Mouse (Mus musculus): ENCODE results near the gene Stmnd1. TPM values are rescaled to one million over a fixed set of nuclear protein-coding genes. Genes with fewer than 3 reads are reported as not detected.
A peak's percentile ranks its signal among the peaks of the same experiment; 100 is the strongest.
"Not testable (repeated sequence)": the region's sequence is repeated elsewhere in the genome, so short reads cannot be mapped to it uniquely, and the experiment has no call there.

Gene Stmnd1
- polyA plus RNA-seq, 1 experiment from 2014 or later, result 0.86 TPM

DNA sequence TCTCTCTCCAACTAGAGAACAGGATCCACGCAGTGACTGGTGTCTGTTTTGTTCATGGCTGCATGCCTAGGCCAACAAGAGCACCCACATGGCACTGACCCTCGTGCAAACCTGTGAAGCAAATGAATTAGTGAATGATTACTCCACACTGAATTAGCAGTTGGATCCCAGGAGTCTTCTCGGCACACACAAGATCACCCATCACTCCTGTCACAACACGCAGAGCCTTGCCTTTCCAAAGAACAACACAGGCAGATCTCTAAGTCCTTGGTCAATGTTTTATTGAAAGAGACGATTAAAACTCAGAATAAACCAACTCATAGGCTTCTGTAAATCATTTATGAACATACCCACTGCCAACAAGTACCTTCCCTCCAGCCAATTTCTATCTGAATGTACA is 39.7 kb downstream of the Stmnd1 start:
- no peak overlapping the region for H3K27ac ChIP-seq (replicated peaks; ENCODE audit: low read depth, low read length)
- H3K27me3 ChIP-seq (replicated peaks; ENCODE audit: control insufficient read depth, insufficient read depth, low read length), result no peaks in the 10 kb centered on the region
- H3K36me3 ChIP-seq (ENCODE audit: control insufficient read depth, insufficient read depth, low read length), result no peaks in the 10 kb centered on the region
- 76% methylated on average over 5 of the region's 5 CpGs for WGBS
- DNase-seq (ENCODE audit: low spot score) (no peak), ATAC-seq (ENCODE audit: low read depth) (no peak)
- H3K4me3 ChIP-seq (ENCODE audit: low read depth, low read length), result no peak overlapping the region
- H3K4me1 ChIP-seq (ENCODE audit: control insufficient read depth, insufficient read depth, low read length), result no peaks in the 10 kb centered on the region
- H3K4me2 ChIP-seq (ENCODE audit: low read depth, low read length), result no peak overlapping the region
- H3K9ac ChIP-seq (ENCODE audit: low read depth, low read length), result no peak overlapping the region
- 0 out of 2 replicates have a peak, but pooled peaks cover 3% of the 10 kb centered on the region for H3K9me3 ChIP-seq (ENCODE audit: control insufficient read depth, low read length)

DNA sequence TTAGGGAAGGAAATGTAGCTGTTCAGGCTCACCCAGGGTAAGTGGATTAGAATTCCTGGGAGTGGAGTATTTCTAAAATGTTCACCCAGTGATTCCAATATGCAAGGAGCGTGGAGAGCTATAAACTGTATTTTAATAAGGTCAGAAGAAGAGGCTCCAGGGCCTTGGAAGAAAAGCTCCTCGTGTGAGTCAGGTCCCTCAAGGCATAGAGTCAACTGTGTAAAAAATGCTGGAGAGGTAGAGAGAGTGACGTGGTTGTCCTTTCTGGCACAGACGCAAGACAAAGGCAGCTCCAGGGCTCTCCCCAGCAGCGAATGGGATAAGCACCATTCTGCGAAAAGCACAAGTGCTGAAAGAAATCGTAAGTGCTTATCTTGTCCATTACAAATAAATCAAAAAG is 41.6 kb downstream of the Stmnd1 start:
- 0 out of 2 replicates have a peak, but pooled peaks cover 3% of the 10 kb centered on the region for H3K9me3 ChIP-seq (ENCODE audit: control insufficient read depth, low read length)
- no peaks in the 10 kb centered on the region for H3K27me3 ChIP-seq (replicated peaks; ENCODE audit: control insufficient read depth, insufficient read depth, low read length)
- ATAC-seq (ENCODE audit: low read depth), result no peak
- H3K4me2 ChIP-seq (ENCODE audit: low read depth, low read length), result no peak overlapping the region
- no peaks in the 10 kb centered on the region for H3K36me3 ChIP-seq (ENCODE audit: control insufficient read depth, insufficient read depth, low read length)
- no peak overlapping the region for H3K27ac ChIP-seq (replicated peaks; ENCODE audit: low read depth, low read length)
- H3K9ac ChIP-seq (ENCODE audit: low read depth, low read length), result no peak overlapping the region
- H3K4me3 ChIP-seq (ENCODE audit: low read depth, low read length), result no peak overlapping the region
- WGBS, result 78% methylated on average over 7 of the region's 7 CpGs
- DNase-seq (ENCODE audit: low spot score), result no peak
- H3K4me1 ChIP-seq (ENCODE audit: control insufficient read depth, insufficient read depth, low read length), result no peaks in the 10 kb centered on the region

DNA sequence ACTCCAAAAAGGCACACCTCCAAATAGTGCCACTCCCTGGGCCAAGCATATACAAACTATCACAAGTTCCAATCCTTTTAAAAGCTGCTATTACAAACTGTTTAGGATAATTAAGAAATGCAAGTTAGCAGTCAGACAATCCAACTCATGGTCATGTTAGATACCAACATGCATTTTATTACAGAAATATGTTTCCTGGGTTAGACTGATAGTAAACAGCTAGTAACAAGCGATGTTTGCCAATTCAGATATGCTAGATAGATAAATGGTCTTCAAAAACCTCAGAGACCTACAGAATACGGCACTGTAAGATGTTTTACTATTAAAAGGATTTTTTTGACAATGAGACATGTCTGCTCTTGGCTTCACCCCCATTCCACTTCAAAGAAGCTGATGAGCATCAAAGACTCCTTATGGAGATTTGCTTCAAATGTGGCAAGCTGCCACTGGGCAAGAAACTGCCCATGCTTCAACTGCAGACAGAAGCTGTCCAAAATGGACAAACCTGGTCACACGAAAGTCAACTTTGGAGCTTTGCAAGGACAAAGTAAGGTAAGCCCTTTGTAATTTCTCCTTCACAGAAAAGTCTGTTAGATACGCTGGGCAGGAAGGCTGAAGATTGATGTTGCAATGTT is 52.9 kb downstream of the Stmnd1 start:
- no peak for ATAC-seq (ENCODE audit: low read depth)
- 75% methylated on average over 4 of the region's 4 CpGs for WGBS
- H3K4me1 ChIP-seq (ENCODE audit: control insufficient read depth, insufficient read depth, low read length), result no peaks in the 10 kb centered on the region

DNA sequence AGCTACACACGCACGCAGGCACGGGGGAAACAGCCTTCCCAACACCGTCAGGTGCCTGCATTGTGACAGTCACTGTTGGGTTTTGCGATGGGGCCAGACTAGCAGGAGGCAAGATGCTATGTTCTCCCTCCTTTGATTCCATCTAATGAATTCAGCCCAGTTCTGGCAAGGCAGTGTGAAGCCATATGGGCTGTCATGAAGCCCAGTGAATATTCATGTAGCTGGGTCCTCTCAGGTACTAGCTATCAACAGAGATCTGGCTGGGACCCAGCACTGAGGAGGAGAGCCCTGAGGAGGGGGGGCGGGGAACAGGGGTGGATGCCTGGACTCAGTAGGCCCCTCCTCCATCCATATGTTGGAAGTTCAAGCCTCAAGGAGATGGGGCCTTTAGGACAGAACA is 61.5 kb downstream of the Stmnd1 start:
- peaks cover 10% of the 10 kb centered on the region; the same call in 1 of the 2 replicates for H3K9me3 ChIP-seq (ENCODE audit: control insufficient read depth, low read length)
- no peaks in the 10 kb centered on the region for H3K36me3 ChIP-seq (ENCODE audit: control insufficient read depth, insufficient read depth, low read length)
- H3K27me3 ChIP-seq (replicated peaks; ENCODE audit: control insufficient read depth, insufficient read depth, low read length), result no peaks in the 10 kb centered on the region
- no peak for DNase-seq (ENCODE audit: low spot score)
- no peak overlapping the region for H3K27ac ChIP-seq (replicated peaks; ENCODE audit: low read depth, low read length)
- no peak overlapping the region for H3K4me3 ChIP-seq (ENCODE audit: low read depth, low read length)
- H3K4me1 ChIP-seq (ENCODE audit: control insufficient read depth, insufficient read depth, low read length), result no peaks in the 10 kb centered on the region
- WGBS, result 78% methylated on average over 6 of the region's 6 CpGs
- no peak for ATAC-seq (ENCODE audit: low read depth)
- no peak overlapping the region for H3K9ac ChIP-seq (ENCODE audit: low read depth, low read length)
- no peak overlapping the region for H3K4me2 ChIP-seq (ENCODE audit: low read depth, low read length)

More for the DNA sequence above, 52.9 kb downstream of the Stmnd1 start:
- Histone ChIP-seq H3K36me3 (ENCODE audit: control insufficient read depth, insufficient read depth, low read length) (no peaks in the 10 kb centered on the region), H3K9ac (ENCODE audit: low read depth, low read length) (no peak overlapping the region), H3K27me3 (replicated peaks; ENCODE audit: control insufficient read depth, insufficient read depth, low read length) (no peaks in the 10 kb centered on the region), H3K4me2 (ENCODE audit: low read depth, low read length) (no peak overlapping the region), H3K4me3 (ENCODE audit: low read depth, low read length) (no peak overlapping the region), H3K27ac (replicated peaks; ENCODE audit: low read depth, low read length) (no peak overlapping the region), H3K9me3 (ENCODE audit: control insufficient read depth, low read length) (no peaks in the 10 kb centered on the region)
- DNase-seq (ENCODE audit: low spot score), result no peak

DNA sequence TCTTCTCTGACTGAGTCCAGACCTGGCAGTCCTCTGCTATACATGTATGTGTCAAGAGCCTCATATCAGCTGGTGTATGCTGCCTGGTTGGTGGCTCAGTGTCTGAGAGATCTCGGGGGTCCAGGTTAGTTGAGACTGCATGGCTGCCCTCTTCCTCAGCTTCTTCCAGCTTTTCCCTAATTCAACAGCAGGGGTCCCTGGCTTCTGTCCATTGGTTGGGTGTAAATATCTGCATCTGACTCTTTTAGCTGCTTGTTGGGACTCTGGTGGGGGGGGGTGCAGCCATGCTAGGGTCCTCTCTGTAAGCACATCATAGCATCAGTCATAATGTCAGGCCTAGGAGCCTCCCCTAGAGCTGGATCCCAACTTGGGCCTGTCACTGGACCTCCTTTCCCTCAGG is 62.8 kb downstream of the Stmnd1 start:
- H3K9ac ChIP-seq (ENCODE audit: low read depth, low read length); H3K36me3 ChIP-seq (ENCODE audit: control insufficient read depth, insufficient read depth, low read length); DNase-seq (ENCODE audit: low spot score); H3K4me3 ChIP-seq (ENCODE audit: low read depth, low read length); H3K4me2 ChIP-seq (ENCODE audit: low read depth, low read length); H3K4me1 ChIP-seq (ENCODE audit: control insufficient read depth, insufficient read depth, low read length); H3K27me3 ChIP-seq (replicated peaks; ENCODE audit: control insufficient read depth, insufficient read depth, low read length); H3K27ac ChIP-seq (replicated peaks; ENCODE audit: low read depth, low read length); ATAC-seq (ENCODE audit: low read depth): not testable (repeated sequence)
- H3K9me3 ChIP-seq (ENCODE audit: control insufficient read depth, low read length), result peaks cover 10% of the 10 kb centered on the region; the same call in 1 of the 2 replicates
- 85% methylated on average over 1 of the region's 1 CpGs for WGBS

DNA sequence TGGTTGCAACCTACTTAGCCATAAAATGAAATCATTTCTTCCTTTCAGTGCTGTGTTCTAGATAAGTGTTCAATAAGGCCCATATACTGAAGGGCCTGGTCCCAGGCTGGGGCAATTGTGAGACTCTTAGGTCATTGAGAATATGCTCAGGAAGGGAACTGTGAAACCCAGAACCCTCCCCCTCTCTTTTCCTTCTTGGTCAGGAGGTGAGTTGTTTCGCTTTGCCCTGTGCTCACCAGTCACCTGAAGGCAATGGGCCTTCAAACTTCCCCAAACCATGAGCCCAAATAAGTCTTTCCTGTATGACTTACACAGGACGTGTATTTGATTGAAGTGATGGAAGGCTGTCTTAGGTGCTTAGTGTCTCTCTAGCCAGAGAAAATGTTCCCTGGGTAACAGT is 64.3 kb downstream of the Stmnd1 start:
- Histone ChIP-seq H3K36me3 (ENCODE audit: control insufficient read depth, insufficient read depth, low read length) (no peaks in the 10 kb centered on the region), H3K27ac (replicated peaks; ENCODE audit: low read depth, low read length) (no peak overlapping the region), H3K4me2 (ENCODE audit: low read depth, low read length) (no peak overlapping the region), H3K9ac (ENCODE audit: low read depth, low read length) (no peak overlapping the region), H3K27me3 (replicated peaks; ENCODE audit: control insufficient read depth, insufficient read depth, low read length) (no peaks in the 10 kb centered on the region), H3K9me3 (ENCODE audit: control insufficient read depth, low read length) (no peaks in the 10 kb centered on the region), H3K4me1 (ENCODE audit: control insufficient read depth, insufficient read depth, low read length) (no peaks in the 10 kb centered on the region), H3K4me3 (ENCODE audit: low read depth, low read length) (no peak overlapping the region)
- 80% methylated on average over 2 of the region's 2 CpGs for WGBS
- DNase-seq (ENCODE audit: low spot score) (no peak), ATAC-seq (ENCODE audit: low read depth) (no peak)

DNA sequence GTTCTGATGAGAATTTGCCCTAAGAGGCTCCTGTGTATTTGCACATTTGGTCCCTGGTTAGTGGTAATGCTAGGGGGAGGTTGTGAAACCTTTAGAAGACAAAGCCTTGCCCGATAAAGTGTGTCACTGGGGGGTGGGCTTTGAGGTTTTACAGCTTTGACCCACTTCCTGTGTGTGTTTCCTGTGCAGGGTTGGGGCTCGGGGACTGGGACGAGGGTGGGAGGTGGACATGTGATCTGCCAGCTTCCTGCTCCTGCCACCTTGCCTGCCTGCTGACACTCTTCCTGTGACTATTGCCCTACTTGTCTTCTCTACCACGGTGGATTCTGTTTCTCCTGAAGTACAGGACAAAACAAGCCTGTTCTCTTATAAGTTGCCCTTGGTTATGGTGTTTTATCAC is 66.4 kb downstream of the Stmnd1 start:
- no peak overlapping the region for H3K4me3 ChIP-seq (ENCODE audit: low read depth, low read length)
- no peaks in the 10 kb centered on the region for H3K36me3 ChIP-seq (ENCODE audit: control insufficient read depth, insufficient read depth, low read length)
- H3K27me3 ChIP-seq (replicated peaks; ENCODE audit: control insufficient read depth, insufficient read depth, low read length), result no peaks in the 10 kb centered on the region
- ATAC-seq (ENCODE audit: low read depth) (no peak), DNase-seq (ENCODE audit: low spot score) (no peak)
- H3K4me2 ChIP-seq (ENCODE audit: low read depth, low read length), result no peak overlapping the region
- no peak overlapping the region for H3K9ac ChIP-seq (ENCODE audit: low read depth, low read length)
- H3K9me3 ChIP-seq (ENCODE audit: control insufficient read depth, low read length), result no peaks in the 10 kb centered on the region
- 50% methylated on average over 4 of the region's 4 CpGs for WGBS
- H3K4me1 ChIP-seq (ENCODE audit: control insufficient read depth, insufficient read depth, low read length), result no peaks in the 10 kb centered on the region
- no peak overlapping the region for H3K27ac ChIP-seq (replicated peaks; ENCODE audit: low read depth, low read length)

DNA sequence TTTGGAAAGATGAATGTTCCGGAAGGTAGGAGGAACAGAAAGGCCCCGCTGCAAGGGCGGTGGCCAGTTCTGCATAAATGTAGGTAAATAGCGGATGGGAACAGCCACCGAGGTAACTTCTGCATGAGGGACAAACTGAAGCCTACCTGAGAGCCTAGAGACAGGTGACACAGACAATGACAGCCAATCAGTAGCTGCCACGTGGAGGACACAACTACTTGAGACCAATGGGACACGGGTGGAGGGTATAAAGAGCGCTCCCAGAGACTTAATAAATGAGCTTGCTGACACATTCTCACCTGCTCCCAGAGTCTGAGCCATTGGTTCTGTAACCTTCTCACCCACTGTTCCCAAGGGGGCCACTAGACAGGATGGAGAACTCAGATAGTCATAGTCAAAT is 67.1 kb downstream of the Stmnd1 start:
- Histone ChIP-seq H3K36me3 (ENCODE audit: control insufficient read depth, insufficient read depth, low read length) (no peaks in the 10 kb centered on the region), H3K27me3 (replicated peaks; ENCODE audit: control insufficient read depth, insufficient read depth, low read length) (no peaks in the 10 kb centered on the region), H3K4me1 (ENCODE audit: control insufficient read depth, insufficient read depth, low read length) (no peaks in the 10 kb centered on the region), H3K4me2 (ENCODE audit: low read depth, low read length) (no peak overlapping the region), H3K4me3 (ENCODE audit: low read depth, low read length) (no peak overlapping the region), H3K9me3 (ENCODE audit: control insufficient read depth, low read length) (no peaks in the 10 kb centered on the region), H3K9ac (ENCODE audit: low read depth, low read length) (no peak overlapping the region), H3K27ac (replicated peaks; ENCODE audit: low read depth, low read length) (no peak overlapping the region)
- 92% methylated on average over 8 of the region's 8 CpGs for WGBS
- no peak for ATAC-seq (ENCODE audit: low read depth)
- DNase-seq (ENCODE audit: low spot score), result no peak

DNA sequence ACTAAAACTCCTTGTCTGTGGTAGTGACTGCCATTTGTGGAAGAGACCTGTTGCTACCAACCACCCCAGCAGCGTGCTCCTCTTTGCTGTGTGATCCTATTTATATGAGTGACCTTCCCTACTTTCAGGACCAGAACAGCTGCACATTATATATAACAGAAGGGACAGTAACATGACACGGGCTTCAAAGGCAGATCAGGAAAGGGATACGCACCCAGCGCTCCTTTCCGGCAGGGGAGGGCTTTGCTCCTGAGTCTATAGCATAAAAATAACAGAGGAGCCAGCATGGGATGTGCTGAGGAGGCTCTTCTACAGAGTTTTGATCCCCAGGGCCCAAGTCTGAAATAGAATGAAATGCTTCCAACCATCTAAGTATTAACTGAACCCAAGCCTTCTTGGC is 67.9 kb downstream of the Stmnd1 start:
- Histone ChIP-seq H3K36me3 (ENCODE audit: control insufficient read depth, insufficient read depth, low read length) (no peaks in the 10 kb centered on the region), H3K9me3 (ENCODE audit: control insufficient read depth, low read length) (no peaks in the 10 kb centered on the region), H3K4me1 (ENCODE audit: control insufficient read depth, insufficient read depth, low read length) (no peaks in the 10 kb centered on the region), H3K27ac (replicated peaks; ENCODE audit: low read depth, low read length) (no peak overlapping the region), H3K9ac (ENCODE audit: low read depth, low read length) (no peak overlapping the region), H3K4me2 (ENCODE audit: low read depth, low read length) (no peak overlapping the region), H3K27me3 (replicated peaks; ENCODE audit: control insufficient read depth, insufficient read depth, low read length) (no peaks in the 10 kb centered on the region), H3K4me3 (ENCODE audit: low read depth, low read length) (no peak overlapping the region)
- DNase-seq (ENCODE audit: low spot score) (peak; percentile 64), ATAC-seq (ENCODE audit: low read depth) (peak; percentile 71)
- 60% methylated on average over 5 of the region's 5 CpGs for WGBS
